Mouse (Mus musculus): Measurements from ENCODE around the gene Wdr5b.
"Not testable (repeated sequence)": the region's sequence is repeated elsewhere in the genome, so short reads cannot be mapped to it uniquely, and the experiment has no call there.

Wdr5b gene

DNA sequence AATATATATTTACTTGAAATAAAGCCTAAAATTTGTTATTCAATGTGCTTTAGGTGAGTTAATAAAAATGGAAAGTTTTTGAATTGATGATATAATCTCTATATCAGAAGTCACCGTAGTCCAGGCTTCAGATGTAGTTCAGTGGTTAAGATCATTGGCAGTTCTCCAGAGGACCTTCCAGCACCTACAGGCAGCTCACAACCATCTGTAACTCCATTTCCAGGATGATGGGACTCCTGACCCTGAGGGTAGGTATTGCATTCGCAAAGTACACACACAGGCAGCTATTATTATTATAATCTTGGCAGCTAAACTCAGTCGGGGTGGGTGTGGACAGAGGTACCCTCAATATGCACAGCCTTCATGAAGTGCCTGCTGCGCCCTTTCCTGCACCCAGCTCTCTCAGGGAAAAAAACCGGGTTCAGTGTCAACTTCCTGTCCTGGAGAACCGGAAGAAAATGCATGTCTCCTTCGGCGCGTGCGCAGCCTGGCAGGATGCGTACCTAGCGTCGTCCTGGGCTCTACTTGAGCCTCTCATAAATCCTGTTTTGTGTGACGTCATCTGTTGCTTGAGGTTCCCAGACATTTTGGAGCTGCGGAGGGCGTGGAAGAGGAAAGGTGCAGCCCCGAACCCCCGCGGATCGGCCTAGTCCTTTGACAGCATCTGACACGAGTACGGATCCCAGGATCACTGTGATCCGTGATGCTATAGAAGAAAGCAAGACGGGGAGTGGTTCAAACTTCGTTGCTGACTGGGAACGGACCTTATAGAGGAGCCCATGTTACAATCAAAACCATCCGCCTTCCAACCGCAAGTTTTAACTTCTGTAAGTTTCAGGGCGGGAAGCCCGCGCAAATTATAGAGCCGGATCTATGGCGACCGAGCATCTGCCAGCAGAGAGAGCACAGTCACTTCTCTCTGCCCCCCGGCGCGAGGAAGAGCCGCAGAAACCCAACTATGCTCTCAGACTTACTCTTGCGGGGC lies at the start of gene Wdr5b:
TSS of gene Wdr5b (plus strand) at position 551 of the 985 bp plus-strand sequence.
- peak; percentile 98 for DNase-seq (ENCODE audit: low read depth, low spot score)

DNA sequence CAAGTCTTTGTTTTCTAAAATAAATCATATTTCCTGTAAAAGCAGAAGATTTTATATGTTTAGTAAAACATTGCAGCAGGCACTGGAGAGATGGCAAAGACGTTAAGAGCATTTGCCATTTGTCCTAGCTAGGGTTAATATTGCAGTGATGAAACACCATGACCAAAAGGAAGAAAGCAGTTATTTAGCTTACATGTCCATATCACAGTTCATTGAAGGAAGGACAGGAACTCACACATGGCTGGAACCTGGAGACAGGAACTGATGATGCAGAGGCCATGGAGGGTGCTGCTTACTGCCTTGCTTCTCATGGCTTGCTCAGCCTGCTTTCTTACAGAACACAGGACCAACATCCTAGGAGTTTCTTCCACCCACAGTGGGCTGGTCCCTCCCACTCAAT lies 48.6 kb upstream of the Wdr5b start:
- DNase-seq (ENCODE audit: low read depth, low spot score) = no peak

DNA sequence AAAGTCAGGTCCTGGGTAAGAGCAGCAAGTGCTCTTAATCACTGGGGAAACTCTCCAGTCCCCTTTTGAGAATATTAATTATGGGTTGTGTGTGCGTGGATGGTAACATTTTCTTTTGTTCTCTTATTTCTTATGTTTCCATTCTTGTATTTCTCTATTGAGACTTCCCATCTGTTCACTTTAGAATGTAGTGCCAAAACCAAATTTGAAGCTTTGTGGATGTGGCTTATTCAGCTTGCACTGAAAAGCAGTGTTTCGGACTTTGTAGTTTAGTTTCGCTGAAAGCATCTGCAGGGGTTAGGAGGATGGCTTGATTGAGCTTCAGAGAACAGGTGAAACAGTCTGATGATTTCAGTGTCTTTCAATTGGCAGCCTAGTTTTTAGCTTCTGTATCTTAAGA lies 47.7 kb upstream of the Wdr5b start:
- no peak for DNase-seq (ENCODE audit: low read depth, low spot score)

DNA sequence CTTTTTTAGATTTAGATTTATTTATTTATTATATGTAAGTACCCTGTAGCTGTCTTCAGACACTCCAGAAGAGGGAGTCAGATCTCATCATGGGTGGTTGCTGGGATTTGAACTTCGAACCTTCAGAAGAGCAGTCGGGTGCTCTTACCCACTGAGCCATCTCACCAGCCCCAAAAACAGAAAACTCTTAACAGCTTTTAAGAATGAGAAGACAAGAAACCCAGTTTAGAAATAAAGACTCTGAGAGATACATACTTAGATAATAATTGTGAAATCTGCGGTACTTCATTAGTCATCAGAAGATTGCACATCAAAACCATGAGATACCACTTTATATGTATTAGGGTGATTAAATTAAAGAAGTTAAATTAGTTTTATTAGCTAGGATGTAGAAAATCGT lies 42.1 kb upstream of the Wdr5b start:
- DNase-seq (ENCODE audit: low read depth, low spot score) = not testable (repeated sequence)

GRCm38 (mm10) chr16:36008396-36008795 lies 32.6 kb upstream of the Wdr5b start:
- no peak for DNase-seq (ENCODE audit: low read depth, low spot score)

GRCm38 (mm10) chr16:36016335-36016734 lies 24.7 kb upstream of the Wdr5b start:
- DNase-seq (ENCODE audit: low read depth, low spot score) = no peak

DNA sequence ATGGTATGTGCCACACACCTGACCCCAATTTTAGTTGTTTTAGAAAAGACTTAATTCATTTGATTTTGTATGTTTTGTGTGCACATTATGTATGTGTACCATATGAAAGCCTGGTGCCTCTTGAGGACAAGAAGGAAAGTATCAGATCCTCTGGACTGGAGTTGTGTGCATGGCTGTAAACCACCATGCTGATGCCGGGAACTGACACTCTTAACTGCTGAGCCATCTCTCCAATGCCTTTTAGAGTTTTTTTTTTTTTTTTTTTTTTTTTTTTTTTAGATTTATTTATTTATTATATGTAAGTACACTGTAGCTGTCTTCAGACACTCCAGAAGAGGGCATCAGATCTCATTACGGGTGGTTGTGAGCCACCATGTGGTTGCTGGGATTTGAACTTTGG lies 12.9 kb upstream of the Wdr5b start:
- not testable (repeated sequence) for DNase-seq (ENCODE audit: low read depth, low spot score)

- no peak for DNase-seq (ENCODE audit: low read depth, low spot score)
These were observed 633 bp downstream of the Wdr5b start for GRCm38 (mm10) chr16:36041625-36042020.

DNA sequence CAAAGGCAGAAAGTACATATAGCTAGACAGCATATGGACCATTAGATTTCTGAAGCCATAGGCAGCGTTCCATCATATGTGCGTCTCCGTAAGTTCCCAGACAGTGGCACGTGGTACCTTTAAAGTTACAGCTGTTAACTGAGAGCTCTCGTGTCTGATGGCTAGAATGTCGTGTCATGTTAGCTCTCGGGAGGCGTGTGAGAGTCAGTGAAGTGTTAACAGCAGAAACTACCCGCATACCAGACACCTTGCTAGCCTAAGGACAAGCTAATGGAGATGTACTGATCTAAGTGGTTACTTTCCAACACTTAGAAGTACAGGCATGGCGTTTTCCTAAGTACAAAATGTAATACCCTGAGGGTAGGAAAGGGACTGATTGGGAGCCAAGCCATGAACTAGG lies 2.1 kb downstream of the Wdr5b start:
- DNase-seq (ENCODE audit: low read depth, low spot score) = no peak

GRCm38 (mm10) chr16:36043964-36044363 lies 3.0 kb downstream of the Wdr5b start:
- DNase-seq (ENCODE audit: low read depth, low spot score) = no peak

- no peak for DNase-seq (ENCODE audit: low read depth, low spot score)
These were observed 6.5 kb downstream of the Wdr5b start for GRCm38 (mm10) chr16:36047538-36047937.

GRCm38 (mm10) chr16:36051491-36051890 lies 10.5 kb downstream of the Wdr5b start:
- no peak for DNase-seq (ENCODE audit: low read depth, low spot score)

- DNase-seq (ENCODE audit: low read depth, low spot score) = no peak
These were observed 12.7 kb downstream of the Wdr5b start for GRCm38 (mm10) chr16:36053524-36054275.

GRCm38 (mm10) chr16:36054920-36055319 lies 13.9 kb downstream of the Wdr5b start:
- DNase-seq (ENCODE audit: low read depth, low spot score) = no peak

DNA sequence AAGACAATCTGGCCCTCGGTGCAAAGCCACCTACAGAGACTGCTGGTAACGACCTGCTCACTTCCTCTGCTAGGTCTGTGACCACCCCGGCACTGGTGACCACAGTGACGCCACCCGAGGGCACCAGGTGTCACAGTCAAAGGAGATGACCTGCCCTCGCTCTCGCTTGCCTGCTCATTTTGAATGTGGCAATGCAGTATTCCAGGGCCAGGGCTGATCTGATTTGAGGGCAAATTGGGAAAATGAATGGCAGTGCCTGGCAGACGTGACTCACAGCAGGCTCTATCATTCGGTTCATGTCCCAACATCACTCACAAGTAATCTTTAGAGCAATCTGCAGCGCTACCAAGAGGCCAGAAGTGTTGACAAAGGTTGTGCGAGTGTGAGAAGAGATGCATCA lies 15.4 kb downstream of the Wdr5b start:
- no peak for DNase-seq (ENCODE audit: low read depth, low spot score)

DNA sequence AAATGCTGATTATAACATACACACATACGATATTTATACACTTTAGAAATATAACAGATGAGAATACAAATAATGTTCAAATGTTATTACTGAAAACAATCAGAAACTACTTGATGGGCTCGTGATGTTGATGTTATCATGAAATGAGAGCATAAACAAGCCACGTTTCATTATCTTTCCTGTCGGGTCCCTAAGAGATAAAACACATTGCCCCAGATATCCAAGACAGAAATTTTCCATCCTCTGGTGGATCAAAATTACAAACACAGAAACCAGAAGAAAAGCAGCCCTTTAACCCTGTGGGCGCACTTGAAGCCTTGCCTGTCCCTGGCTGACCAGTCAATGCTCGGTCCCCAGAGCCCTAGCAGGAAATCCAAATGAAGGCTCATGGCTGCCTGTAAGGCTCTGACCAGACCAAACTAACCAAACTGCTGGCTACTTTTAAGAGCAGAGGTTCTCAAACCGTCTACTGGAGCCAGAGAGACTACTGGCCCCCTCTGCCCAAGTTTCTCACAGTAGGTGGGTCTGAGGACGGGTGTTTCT lies 17.0 kb downstream of the Wdr5b start:
- DNase-seq (ENCODE audit: low read depth, low spot score) = no peak

DNA sequence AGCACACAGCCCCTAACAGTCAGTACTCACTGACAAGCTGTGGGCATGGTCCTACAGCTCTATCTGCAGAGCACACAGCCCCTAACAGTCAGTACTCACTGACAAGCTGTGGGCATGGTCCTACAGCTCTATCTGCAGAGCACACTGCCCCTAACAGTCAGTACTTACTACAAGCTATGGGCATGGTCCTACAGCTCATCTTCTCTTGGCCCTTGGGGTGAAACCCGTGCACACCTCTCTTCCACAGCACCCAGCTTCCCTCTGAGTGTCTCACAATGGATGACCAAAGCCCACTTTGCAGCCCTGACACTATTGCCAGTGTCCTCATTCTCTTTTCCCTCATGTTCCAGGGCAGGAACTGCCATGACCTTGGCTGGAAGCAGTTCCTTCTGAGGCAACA lies 21.5 kb downstream of the Wdr5b start:
- not testable (repeated sequence) for DNase-seq (ENCODE audit: low read depth, low spot score)

DNA sequence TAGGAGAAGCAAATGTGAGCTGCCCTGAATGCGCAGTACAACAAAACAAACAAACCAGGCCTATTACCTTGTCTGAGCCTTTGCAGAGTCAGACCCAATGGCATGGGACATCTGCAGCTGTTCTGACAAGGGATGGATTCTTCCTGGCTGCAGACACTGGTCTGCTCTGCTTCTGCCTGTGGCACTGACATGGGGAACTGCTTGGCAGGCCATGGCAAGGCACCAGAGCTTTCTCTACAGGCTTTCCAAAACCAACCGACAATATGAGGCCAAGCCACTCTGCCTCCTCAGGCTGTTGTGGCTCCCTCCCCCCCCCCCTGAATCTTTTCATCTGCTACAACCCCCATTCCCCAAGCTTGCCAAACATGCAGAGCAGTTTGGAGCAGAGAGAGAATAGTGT lies 22.3 kb downstream of the Wdr5b start:
- DNase-seq (ENCODE audit: low read depth, low spot score) = no peak

DNA sequence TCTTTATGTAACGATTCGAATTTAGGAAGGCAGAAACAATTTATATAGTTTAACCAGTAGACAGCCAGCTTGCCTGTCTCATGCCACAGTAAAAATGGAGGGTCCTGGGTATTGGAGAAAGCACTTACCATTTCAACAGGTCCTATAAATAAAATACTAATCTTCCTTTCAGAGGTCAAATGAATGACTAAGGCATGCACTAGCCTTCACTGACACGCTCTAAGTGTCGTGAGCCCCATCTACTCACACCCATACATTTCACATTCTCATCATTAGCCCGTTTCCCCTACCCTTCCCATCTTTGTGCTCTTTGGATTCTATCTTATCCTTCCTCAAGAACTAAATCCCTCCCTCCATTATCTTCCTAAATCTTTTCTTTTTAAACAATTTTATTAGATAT lies 23.9 kb downstream of the Wdr5b start:
- no peak for DNase-seq (ENCODE audit: low read depth, low spot score)

DNA sequence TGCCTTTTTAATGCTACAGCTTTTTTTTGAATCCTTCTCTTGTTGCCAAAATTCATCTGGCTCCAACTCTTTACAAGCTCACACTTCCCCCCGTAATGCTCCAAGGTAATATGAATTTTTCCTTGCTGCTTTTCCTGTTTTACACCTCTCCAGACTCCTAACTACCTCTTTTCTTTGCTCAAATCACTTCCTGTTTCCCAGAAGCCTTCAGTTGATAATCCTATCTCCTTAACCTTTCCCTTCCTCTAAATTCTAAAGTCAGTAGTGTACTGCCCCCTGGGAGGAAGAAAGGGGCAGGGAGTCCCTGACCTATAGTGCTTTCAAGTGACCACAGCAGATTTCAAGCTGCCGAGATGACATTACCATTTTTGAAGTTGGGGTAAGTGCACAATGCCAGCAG lies 26.7 kb downstream of the Wdr5b start:
- no peak for DNase-seq (ENCODE audit: low read depth, low spot score)

DNA sequence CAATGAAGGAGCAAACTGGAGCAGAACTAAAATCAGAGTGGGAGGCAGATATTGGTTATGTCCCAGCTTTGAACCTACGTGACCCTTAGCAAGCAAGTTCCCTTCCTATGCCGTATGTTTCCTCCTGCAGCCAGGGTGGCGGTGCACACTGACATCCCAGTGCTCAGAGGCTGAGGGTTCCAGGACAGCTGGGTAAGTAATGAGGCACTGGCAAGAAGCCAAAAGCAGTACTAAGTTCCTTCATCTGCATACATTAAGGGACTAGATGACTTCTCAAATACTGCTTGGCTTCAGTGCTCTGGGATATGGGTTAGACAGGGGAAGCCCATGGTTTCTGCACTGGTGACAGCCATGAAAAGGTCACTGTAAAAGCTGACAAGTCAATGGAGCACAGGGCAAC lies 27.4 kb downstream of the Wdr5b start:
- no peak for DNase-seq (ENCODE audit: low read depth, low spot score)

DNA sequence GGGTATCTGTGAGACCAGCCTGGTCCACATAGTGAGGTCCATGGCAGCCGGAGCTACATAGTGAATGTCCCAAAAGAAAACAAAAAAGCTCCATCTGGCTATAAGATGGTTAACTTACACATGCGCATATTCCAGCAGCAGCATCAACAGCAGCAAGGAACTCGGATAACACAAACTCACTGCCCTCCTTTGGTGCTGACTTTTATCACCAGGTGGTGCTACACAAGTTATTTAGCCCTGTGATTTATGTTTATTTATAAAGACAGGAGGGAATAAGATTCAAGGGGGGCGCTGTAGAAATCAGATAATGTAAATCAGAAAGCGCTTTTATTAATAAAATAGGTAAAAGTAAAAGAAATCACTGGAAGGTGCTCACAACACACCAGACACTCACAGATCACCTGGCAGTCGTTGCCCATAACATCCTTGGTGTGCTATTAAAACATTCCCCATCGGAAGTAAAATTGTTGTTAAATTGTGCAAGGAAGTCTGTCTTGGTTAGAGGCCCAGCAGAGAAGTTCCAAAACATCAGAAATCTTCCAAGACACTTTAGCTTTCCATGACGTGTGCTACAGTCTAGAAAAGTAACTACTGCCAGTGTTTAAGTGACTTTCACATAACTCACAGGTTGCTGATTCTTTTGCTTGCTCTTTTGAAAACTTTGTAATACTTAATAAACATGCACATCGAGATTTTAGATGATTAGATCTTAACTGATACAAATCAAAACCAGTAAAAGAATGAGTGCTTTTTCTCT lies 29.0 kb downstream of the Wdr5b start:
- DNase-seq (ENCODE audit: low read depth, low spot score) = peak; percentile 46
